Mouse (Mus musculus): ENCODE measurements at regions not wholly inside any gene's neighbourhood (a gene's known extent, or its start where the extent isn't known, plus 50 kb on each side); places are given as distances from the start of the nearest gene placed in this dataset.

GRCm38 (mm10) chr4:3090742-3091141 is 76.4 kb upstream of the Vmn1r2 start:
- TF ChIP-seq CTCF (conservative IDR thresholded peaks at IDR 0.05; ENCODE audit: insufficient read depth, insufficient read length, low read depth, low read length) (no peak), POLR2A (IDR thresholded peaks at IDR 0.05; ENCODE audit: low read depth, low read length) (no peak)
